Mouse (Mus musculus) cerebellum, adult 2 months (tissue): ENCODE measurements around the gene Dus2.

Experiments used
- CTCF ChIP-seq: fragments of 200-500 bp; IDR thresholded peaks from 2 replicates; pipeline ENCODE4 v1.5.1; 2011; ENCODE audit warnings: low read depth, mild to moderate bottlenecking, control low read depth, low read length, moderate library complexity, borderline replicate concordance; ENCODE audit not compliant: insufficient read depth
- POLR2A ChIP-seq: fragments of 200-500 bp; IDR thresholded peaks from 2 replicates; pipeline ENCODE4 v1.6.1; 2011; ENCODE audit warnings: low read length, control low read depth, borderline replicate concordance; ENCODE audit not compliant: insufficient read depth

GRCm38 (mm10) chr8:105966692-105967311, 24.3 kb upstream of the Dus2 start:
- TF ChIP-seq CTCF (no peak), POLR2A (no peak)
